Mouse (Mus musculus) C2C12 (cell line): ENCODE measurements around the gene Tpcn1.

Source experiments
- CTCF ChIP-seq: IDR thresholded peaks from one replicate; pipeline ENCODE4 v1.5.1; 2011; ENCODE audit not compliant: control insufficient read depth, insufficient read depth, insufficient read length
- FOSL1 ChIP-seq: IDR thresholded peaks from one replicate; pipeline ENCODE4 v1.8.0; 2011; ENCODE audit warnings: mild to moderate bottlenecking, low read length; ENCODE audit not compliant: poor library complexity, insufficient read depth, severe bottlenecking
- MAX ChIP-seq: IDR thresholded peaks from one replicate; pipeline ENCODE4 v1.6.1; 2011; ENCODE audit warnings: mild to moderate bottlenecking, control low read depth
- MYOG ChIP-seq: IDR thresholded peaks from one replicate; pipeline ENCODE4 v1.6.1; 2011; ENCODE audit not compliant: control insufficient read depth, insufficient read length; ENCODE audit errors: extremely low read depth
- USF1 ChIP-seq: IDR thresholded peaks from one replicate; pipeline ENCODE4 v1.6.1; 2011; ENCODE audit warnings: low read depth, mild to moderate bottlenecking, control low read depth, moderate library complexity

DNA sequence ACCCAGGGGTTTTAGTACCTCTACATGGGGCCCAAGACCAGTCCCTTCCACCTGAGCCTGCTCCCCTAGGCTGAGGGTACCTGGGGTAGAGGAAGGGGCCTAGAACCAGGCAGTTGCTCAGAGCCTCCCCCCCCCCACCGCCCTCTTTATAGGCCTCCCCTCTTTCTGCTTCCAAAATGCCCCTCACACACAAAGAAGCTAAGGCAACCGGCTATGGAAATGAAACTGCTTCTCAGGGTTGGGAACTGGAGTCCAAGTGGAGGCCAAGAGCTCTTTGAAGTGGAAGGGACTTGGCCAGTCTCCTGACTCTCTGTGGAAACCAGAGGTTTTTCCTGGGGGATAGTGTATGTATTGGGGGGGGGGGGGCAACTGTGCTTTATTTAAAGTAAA is 53.8 kb downstream of the Tpcn1 start:
- TF ChIP-seq CTCF (no peak), FOSL1 (no peak), MAX (no peak), MYOG (no peak), USF1 (no peak)
